Mouse (Mus musculus) gastrocnemius, postnatal 36 days (tissue): ENCODE data around the gene Gm20403. TPM values are rescaled to one million over a fixed set of nuclear protein-coding genes. Genes with fewer than 3 reads are reported as not detected.
"Not testable (repeated sequence)": the region's sequence is repeated elsewhere in the genome, so short reads cannot be mapped to it uniquely, and the experiment has no call there.

Experiments used
- DNase-seq, 2 experiments: peaks; one replicate each; pipeline ENCODE4 v3.0.0; 2022
- intact Hi-C: fragments of 180-260 bp; cut with DNase I; formaldehyde crosslinking; loops from one replicate; pipeline ENCODE4 v1.15.1; 2025
- total RNA-seq, 2 experiments: library from RNA; stranded (reverse); gene quantifications; 2 replicates each; pipeline ENCODE4 v1.2.3; 2021

Gene Gm20403
- total RNA-seq, 2 experiments from 2014 or later: not detected

- intact Hi-C loops: not testable (repeated sequence)
Measured at GRCm38 (mm10) chr12:54937581-54938343, 48.6 kb downstream of the Gm20403 start.

More at GRCm38 (mm10) chr12:54937581-54938343, 48.6 kb downstream of the Gm20403 start:
- DNase-seq: not testable (repeated sequence)

Other genes starting within 250 kb of the Gm20403 start
- gene Snx6, start 190.8 kb downstream of the Gm20403 start, total RNA-seq: 10 to 100 TPM; 17.2 to 17.5 TPM
- 100 to 1,000 TPM; 399 to 476 TPM for gene Cfl2, start 123.7 kb downstream of the Gm20403 start, total RNA-seq
- gene Baz1a, start 27.8 kb upstream of the Gm20403 start, total RNA-seq: 1 to 10 TPM; 3.7 to 3.9 TPM
- 1 to 10 TPM; 6.1 to 8.2 TPM for gene 2700097O09Rik, start 93.6 kb upstream of the Gm20403 start, total RNA-seq
- gene Srp54a, start 93.7 kb upstream of the Gm20403 start, total RNA-seq: 10 to 100 TPM; 72.8 to 73.3 TPM
- 1 to 10 TPM; 4.3 to 7.9 TPM for gene Fam177a, start 137.9 kb upstream of the Gm20403 start, total RNA-seq
- 10 to 100 TPM; 27.9 to 37.5 TPM for gene Srp54b, start 168.6 kb upstream of the Gm20403 start, total RNA-seq
- gene 1700047I17Rik2, start 213.1 kb upstream of the Gm20403 start, total RNA-seq: 1 to 10 TPM in 1 of 2 experiments, not detected in 1; 4.5 TPM
- gene Srp54c, start 243.6 kb upstream of the Gm20403 start, total RNA-seq: 10 to 100 TPM; 20.6 to 25.1 TPM